Mouse (Mus musculus) MEL (cell line): Measurements from ENCODE around the gene Mef2b. TPM values are rescaled to one million over a fixed set of nuclear protein-coding genes. Genes with fewer than 3 reads are reported as not detected.
A peak's percentile ranks its signal among the peaks of the same experiment; 100 is the strongest.

Experiments used
- DNase-seq: peaks from one replicate; pipeline ENCODE4 v3.0.0; 2011; ENCODE audit warnings: low read depth, low spot score
- H3K27ac ChIP-seq: 2 replicates; pipeline ENCODE4 v1.5.1; 2012; ENCODE audit warnings: low read depth, mild to moderate bottlenecking, control low read depth, low read length, moderate library complexity; ENCODE audit not compliant: control insufficient read depth
- H3K27me3 ChIP-seq, 2 experiments: fragments of 150-350 bp in 1 of 2; sonication (generic) in 1 of 2; 2 replicates each; pipeline ENCODE4 v1.6.1; 2012; ENCODE audit warnings: low read length in 2 of 2, mild to moderate bottlenecking in 2 of 2, improper control_type of control experiment in 1 of 2, moderate library complexity in 1 of 2; ENCODE audit not compliant: insufficient read depth in 2 of 2, control insufficient read depth in 1 of 2
- H3K36me3 ChIP-seq, 2 experiments: 2 replicates each; pipeline ENCODE4 v1.6.1; 2012 to 2014; ENCODE audit warnings: low read length in 2 of 2, improper control_type of control experiment in 1 of 2, inconsistent platforms in 1 of 2, mild to moderate bottlenecking in 1 of 2; ENCODE audit not compliant: insufficient read depth in 2 of 2, control insufficient read depth in 1 of 2
- H3K4me1 ChIP-seq, 2 experiments: fragments of 150-350 bp in 1 of 2; sonication (generic) in 1 of 2; 2 replicates each; pipeline ENCODE4 v1.6.1; 2012; ENCODE audit warnings: low read length in 2 of 2, improper control_type of control experiment in 1 of 2, mild to moderate bottlenecking in 1 of 2; ENCODE audit not compliant: insufficient read depth in 2 of 2, control insufficient read depth in 1 of 2
- H3K4me3 ChIP-seq, 2 experiments: fragments of 150-350 bp in 1 of 2; sonication (generic) in 1 of 2; 2 replicates each; pipeline ENCODE4 v1.5.1; 2012; ENCODE audit warnings: low read depth in 2 of 2, low read length in 2 of 2, mild to moderate bottlenecking in 2 of 2, moderate library complexity in 2 of 2, control low read depth in 1 of 2, improper control_type of control experiment in 1 of 2; ENCODE audit not compliant: control insufficient read depth in 1 of 2, insufficient read depth in 1 of 2
- H3K79me2 ChIP-seq: 2 replicates; pipeline ENCODE4 v1.6.1; 2012; ENCODE audit warnings: mild to moderate bottlenecking, low read length, moderate library complexity; ENCODE audit not compliant: control insufficient read depth, poor library complexity, insufficient read depth
- H3K9ac ChIP-seq: 2 replicates; pipeline ENCODE4 v1.6.1; 2012; ENCODE audit warnings: low read depth, mild to moderate bottlenecking, control low read depth, low read length, moderate library complexity; ENCODE audit not compliant: control insufficient read depth, poor library complexity, severe bottlenecking
- H3K9me3 ChIP-seq: fragments of 150-350 bp; sonication (generic); replicated peaks from 2 replicates; pipeline ENCODE4 v1.6.1; 2012; ENCODE audit warnings: mild to moderate bottlenecking, low read length, improper control_type of control experiment, moderate library complexity; ENCODE audit not compliant: insufficient read depth
- BHLHE40 ChIP-seq: IDR thresholded peaks from 2 replicates; pipeline ENCODE4 v1.6.1; 2012; ENCODE audit warnings: low read depth, mild to moderate bottlenecking, inconsistent platforms, low read length, improper control_type of control experiment, borderline replicate concordance
- CHD1 ChIP-seq: IDR thresholded peaks from 2 replicates; pipeline ENCODE4 v1.6.1; 2012; ENCODE audit warnings: low read depth, mild to moderate bottlenecking, inconsistent platforms, low read length, improper control_type of control experiment
- CHD2 ChIP-seq: IDR thresholded peaks from 2 replicates; pipeline ENCODE4 v1.6.1; 2011; ENCODE audit warnings: low read length, improper control_type of control experiment
- CTCF ChIP-seq, 3 experiments: IDR thresholded peaks in 2 of 3; conservative IDR thresholded peaks in 1 of 3; 2 replicates each; pipeline ENCODE4 v1.5.1; 2011 to 2012; ENCODE audit warnings: low read length in 3 of 3, low read depth in 2 of 3, mild to moderate bottlenecking in 2 of 3, improper control_type of control experiment in 1 of 3, inconsistent platforms in 1 of 3, mixed read lengths in 1 of 3, moderate library complexity in 1 of 3; ENCODE audit not compliant: control insufficient read depth in 1 of 3, insufficient read depth in 1 of 3, poor library complexity in 1 of 3, severe bottlenecking in 1 of 3
- E2F4 ChIP-seq: IDR thresholded peaks from 2 replicates; pipeline ENCODE4 v1.6.1; 2011; ENCODE audit warnings: low read depth, low read length, improper control_type of control experiment, borderline replicate concordance
- ELF1 ChIP-seq: IDR thresholded peaks from 2 replicates; pipeline ENCODE4 v1.6.1; 2014; ENCODE audit warnings: low read depth, mild to moderate bottlenecking, inconsistent platforms, low read length, improper control_type of control experiment, moderate library complexity
- EP300 ChIP-seq, 2 experiments: IDR thresholded peaks; 2 replicates each; pipeline ENCODE4 v1.6.1; 2011; ENCODE audit warnings: improper control_type of control experiment in 2 of 2, low read length in 2 of 2, low read depth in 1 of 2, mild to moderate bottlenecking in 1 of 2
- ETS1 ChIP-seq: IDR thresholded peaks from 2 replicates; pipeline ENCODE4 v1.6.1; 2012; ENCODE audit warnings: low read depth, mild to moderate bottlenecking, inconsistent platforms, low read length, improper control_type of control experiment, moderate library complexity
- GABPA ChIP-seq: IDR thresholded peaks from 2 replicates; pipeline ENCODE4 v1.6.1; 2012; ENCODE audit warnings: low read depth, mild to moderate bottlenecking, inconsistent platforms, low read length, improper control_type of control experiment, moderate library complexity
- GATA1 ChIP-seq: IDR thresholded peaks from 2 replicates; pipeline ENCODE4 v1.6.1; 2011; ENCODE audit warnings: low read depth, low read length, improper control_type of control experiment
- HCFC1 ChIP-seq: IDR thresholded peaks from 2 replicates; pipeline ENCODE4 v1.6.1; 2012; ENCODE audit warnings: low read depth, mild to moderate bottlenecking, inconsistent platforms, low read length, improper control_type of control experiment, moderate library complexity
- JUND ChIP-seq: IDR thresholded peaks from 2 replicates; pipeline ENCODE4 v1.6.1; 2011; ENCODE audit warnings: low read depth, mild to moderate bottlenecking, improper control_type of control experiment, low read length
- KAT2A ChIP-seq: conservative IDR thresholded peaks from 2 replicates; pipeline ENCODE4 v1.6.1; 2012; ENCODE audit warnings: low read depth, low read length, improper control_type of control experiment, inconsistent platforms
- MAFK ChIP-seq: IDR thresholded peaks from 2 replicates; pipeline ENCODE4 v1.6.1; 2011; ENCODE audit warnings: low read depth, mild to moderate bottlenecking, low read length, improper control_type of control experiment, borderline replicate concordance
- MAX ChIP-seq: IDR thresholded peaks from 2 replicates; pipeline ENCODE4 v1.6.1; 2011; ENCODE audit warnings: low read length, improper control_type of control experiment
- MAZ ChIP-seq: IDR thresholded peaks from 2 replicates; pipeline ENCODE4 v1.6.1; 2012; ENCODE audit warnings: low read depth, mild to moderate bottlenecking, inconsistent platforms, low read length, improper control_type of control experiment
- MEF2A ChIP-seq: IDR thresholded peaks from 2 replicates; pipeline ENCODE4 v1.6.1; 2014; ENCODE audit warnings: low read depth, mild to moderate bottlenecking, inconsistent platforms, low read length, improper control_type of control experiment; ENCODE audit not compliant: poor library complexity, insufficient replicate concordance, severe bottlenecking; ENCODE audit errors: extremely low read depth
- MXI1 ChIP-seq: IDR thresholded peaks from 2 replicates; pipeline ENCODE4 v1.6.1; 2011; ENCODE audit warnings: mild to moderate bottlenecking, low read depth, low read length, improper control_type of control experiment
- MYB ChIP-seq: IDR thresholded peaks from 2 replicates; pipeline ENCODE4 v1.6.1; 2011; ENCODE audit warnings: mild to moderate bottlenecking, low read depth, low read length, improper control_type of control experiment
- MYC ChIP-seq: IDR thresholded peaks from 2 replicates; pipeline ENCODE4 v1.6.1; 2011; ENCODE audit warnings: low read depth, mild to moderate bottlenecking, low read length, improper control_type of control experiment, moderate library complexity
- NELFE ChIP-seq: IDR thresholded peaks from 2 replicates; pipeline ENCODE4 v1.6.1; 2011; ENCODE audit warnings: low read depth, low read length, improper control_type of control experiment
- NRF1 ChIP-seq: IDR thresholded peaks from 2 replicates; pipeline ENCODE4 v1.6.1; 2014; ENCODE audit warnings: low read depth, mild to moderate bottlenecking, inconsistent platforms, low read length, improper control_type of control experiment, moderate library complexity; ENCODE audit not compliant: poor library complexity, insufficient read depth, severe bottlenecking
- POLR2A ChIP-seq, 2 experiments: IDR thresholded peaks; 2 replicates each; pipeline ENCODE4 v1.6.1; 2011 to 2012; ENCODE audit warnings: low read length in 2 of 2, mild to moderate bottlenecking in 2 of 2, control low read depth in 1 of 2, improper control_type of control experiment in 1 of 2, low read depth in 1 of 2, moderate library complexity in 1 of 2; ENCODE audit not compliant: control insufficient read depth in 1 of 2, insufficient read depth in 1 of 2, poor library complexity in 1 of 2
- POLR2AphosphoS2 ChIP-seq: IDR thresholded peaks from 2 replicates; pipeline ENCODE4 v1.6.1; 2011; ENCODE audit warnings: low read length, improper control_type of control experiment
- RAD21 ChIP-seq: IDR thresholded peaks from 2 replicates; pipeline ENCODE4 v1.6.1; 2011; ENCODE audit warnings: mild to moderate bottlenecking, low read depth, low read length, improper control_type of control experiment
- RCOR1 ChIP-seq: IDR thresholded peaks from 2 replicates; pipeline ENCODE4 v1.6.1; 2012; ENCODE audit warnings: low read depth, mild to moderate bottlenecking, inconsistent platforms, low read length, improper control_type of control experiment
- SIN3A ChIP-seq: IDR thresholded peaks from 2 replicates; pipeline ENCODE4 v1.6.1; 2012; ENCODE audit warnings: low read length, improper control_type of control experiment, inconsistent platforms
- SMC3 ChIP-seq: IDR thresholded peaks from 2 replicates; pipeline ENCODE4 v1.6.1; 2011; ENCODE audit warnings: low read depth, low read length, improper control_type of control experiment
- TAL1 ChIP-seq: IDR thresholded peaks from 2 replicates; pipeline ENCODE4 v1.6.1; 2012; ENCODE audit warnings: mild to moderate bottlenecking, inconsistent platforms, low read length, moderate library complexity, mixed read lengths
- TBP ChIP-seq: IDR thresholded peaks from 2 replicates; pipeline ENCODE4 v1.8.0; 2011; ENCODE audit warnings: low read depth, low read length, improper control_type of control experiment
- TCF12 ChIP-seq: IDR thresholded peaks from 2 replicates; pipeline ENCODE4 v1.6.1; 2014; ENCODE audit warnings: low read depth, mild to moderate bottlenecking, inconsistent platforms, low read length, improper control_type of control experiment, moderate library complexity
- USF1 ChIP-seq: IDR thresholded peaks from 2 replicates; pipeline ENCODE4 v1.6.1; 2014; ENCODE audit warnings: low read depth, mild to moderate bottlenecking, inconsistent platforms, low read length, improper control_type of control experiment, moderate library complexity
- USF2 ChIP-seq, 2 experiments: IDR thresholded peaks; 2 replicates each; pipeline ENCODE4 v1.6.1; 2011 to 2012; ENCODE audit warnings: improper control_type of control experiment in 2 of 2, low read length in 2 of 2, borderline replicate concordance in 1 of 2, inconsistent platforms in 1 of 2, low read depth in 1 of 2, mild to moderate bottlenecking in 1 of 2; ENCODE audit not compliant: insufficient read depth in 1 of 2
- ZC3H11A ChIP-seq: IDR thresholded peaks from 2 replicates; pipeline ENCODE4 v1.6.1; 2012; ENCODE audit warnings: low read depth, mild to moderate bottlenecking, inconsistent platforms, low read length, improper control_type of control experiment
- ZKSCAN1 ChIP-seq: IDR thresholded peaks from 2 replicates; pipeline ENCODE4 v1.6.1; 2012; ENCODE audit warnings: low read depth, mild to moderate bottlenecking, inconsistent platforms, low read length, improper control_type of control experiment, moderate library complexity
- ZMIZ1 ChIP-seq: IDR thresholded peaks from 2 replicates; pipeline ENCODE4 v1.6.1; 2012; ENCODE audit warnings: low read depth, mild to moderate bottlenecking, inconsistent platforms, low read length, improper control_type of control experiment, moderate library complexity
- ZNF384 ChIP-seq: IDR thresholded peaks from 2 replicates; pipeline ENCODE4 v1.6.1; 2012; ENCODE audit warnings: low read depth, mild to moderate bottlenecking, inconsistent platforms, low read length, improper control_type of control experiment
- polyA plus RNA-seq, 2 experiments: library from polyadenylated mRNA; stranded (reverse) in 1 of 2; unstranded in 1 of 2; fragments of >175 nt in 1 of 2; fragments of >200 nt in 1 of 2; gene quantifications; 2 replicates each; pipeline versions ENCODE4 v1.2.1 to v1.2.4; 2012; ENCODE audit warnings: low replicate concordance in 2 of 2, low read depth in 1 of 2; ENCODE audit not compliant: insufficient read length in 2 of 2, insufficient read depth in 1 of 2, missing spikeins in 1 of 2
- total RNA-seq: library from RNA; depleted of rRNA; stranded (reverse); fragments of 300-350 nt; gene quantifications from 2 replicates; pipeline ENCODE4 v1.2.3, GENCODE M21; 2012

The Mef2b gene
- total and polyA plus RNA-seq, 3 experiments: 2.0 to 6.5 TPM; not detected in 1

- DNase-seq: peak; percentile 93
- Histone ChIP-seq H3K4me3 (peak within 1 kb of the TSS; percentile 92 to 93), H3K9me3 (no peaks in the 10 kb centered on the region), H3K27me3 (no peaks in the 10 kb centered on the region), H3K27ac (peak within 1 kb of the TSS; percentile 82), H3K4me1 (peaks cover 0 to 8% of the 10 kb centered on the region in 2 experiments; a peak in 2 of 4 replicates), H3K9ac (peak within 1 kb of the TSS; percentile 93), H3K79me2 (peaks cover 11% of the 10 kb centered on the region), H3K36me3 (peaks cover 0 to 2% of the 10 kb centered on the region in 2 experiments; a peak in 2 of 4 replicates)
- TF ChIP-seq E2F4 (no peak), MAFK (no peak), USF1 (0 out of 2 replicates have a peak, but pooled peaks have one; percentile 5), MYB (no peak), EP300 (IDR thresholded peaks at IDR 0.05; ENCODE audit: low read depth in 1 of 2, low read length in 2 of 2) (no peak), CHD2 (no peak), BHLHE40 (no peak), CTCF (IDR thresholded peaks at IDR 0.05 in 2 of 3, conservative IDR thresholded peaks at IDR 0.05 in 1 of 3; ENCODE audit: control insufficient read depth in 1 of 3, insufficient read depth in 1 of 3, low read depth in 2 of 3, low read length in 3 of 3, poor library complexity in 1 of 3, severe bottlenecking in 1 of 3) (no peak), MXI1 (peak; percentile 96), HCFC1 (peak; percentile 85), NELFE (peak; percentile 96), KAT2A (no peak; the same call in 1 of the 2 replicates), RCOR1 (no peak), ETS1 (0 out of 2 replicates have a peak, but pooled peaks have one; percentile 29), USF2 (IDR thresholded peaks at IDR 0.05; ENCODE audit: borderline replicate concordance in 1 of 2, insufficient read depth in 1 of 2, low read depth in 1 of 2, low read length in 2 of 2) (no peak), JUND (no peak), ZC3H11A (no peak), RAD21 (no peak), MYC (peak; percentile 95), TCF12 (no peak), TBP (peak; percentile 70), ZKSCAN1 (no peak), MAX (peak; percentile 85), CHD1 (no peak), MEF2A (no peak), POLR2AphosphoS2 (peak; percentile 89), ELF1 (peak; percentile 98), GABPA (no peak), NRF1 (peak; percentile 88), SIN3A (peak; percentile 98), GATA1 (no peak), MAZ (no peak), ZMIZ1 (peak; percentile 59; the same call in 1 of the 2 replicates), ZNF384 (no peak), POLR2A (IDR thresholded peaks at IDR 0.05; ENCODE audit: control insufficient read depth in 1 of 2, insufficient read depth in 1 of 2, low read depth in 1 of 2, low read length in 2 of 2, poor library complexity in 1 of 2) (peak; percentile 79 to 96), SMC3 (peak; percentile 5; the same call in 1 of the 2 replicates), TAL1 (no peak)
Measured at GRCm38 (mm10) chr8:70131166-70131883, 8.2 kb upstream of the Mef2b start, which contains the start of gene Nr2c2ap. Gene Nr2c2ap, plus strand, starts transcription at chr8:70131333.
